Mouse (Mus musculus) v-Abl transformed pro-B cells (cell line): ENCODE results near the gene 1700023F06Rik.

Experiments used
- in situ Hi-C, 2 experiments: fragments of 400-800 bp; cut with MboI; formaldehyde crosslinking; loops; one replicate each; pipeline ENCODE4 v1.15.1; 2025; ENCODE audit not compliant: unreplicated experiment in 2 of 2

The 1700023F06Rik gene

GRCm38 (mm10) chr11:103192956-103193824 is 15.2 kb downstream of the 1700023F06Rik start:
- in situ Hi-C loops: no loop called here

GRCm38 (mm10) chr11:103192230-103192955 is 16.0 kb downstream of the 1700023F06Rik start:
- in situ Hi-C loops: no loop called here

DNA sequence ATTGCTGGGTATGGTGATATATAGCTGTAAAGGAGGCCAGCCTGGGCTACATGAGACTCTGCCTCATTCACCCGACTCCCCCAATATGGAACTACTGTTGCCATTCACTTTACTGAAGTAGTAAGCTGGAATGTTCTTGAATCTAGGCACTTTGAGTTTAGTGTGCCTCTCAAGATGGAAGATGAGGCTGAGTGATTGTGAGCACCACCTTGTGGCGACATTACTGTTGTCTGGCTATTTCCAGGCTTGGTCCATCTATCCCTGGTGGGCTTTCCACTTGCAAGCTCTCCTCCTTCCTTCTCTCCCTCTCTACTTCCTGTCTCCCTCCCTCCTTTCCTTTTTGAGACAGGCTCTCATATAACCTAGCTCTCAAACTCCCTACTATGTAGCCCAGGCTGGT is 23.5 kb downstream of the 1700023F06Rik start:
- in situ Hi-C loops: loop anchor here (5.0 kb wide), 1 partner anchor 47 kb away; no protein-coding TSS in a partner anchor

- in situ Hi-C loops: loop anchor here (5.0 kb wide), 1 partner anchor 50 kb away; no protein-coding TSS in a partner anchor
These were observed 26.4 kb downstream of the 1700023F06Rik start for GRCm38 (mm10) chr11:103181911-103182310.

GRCm38 (mm10) chr11:103181349-103181748 is 27.0 kb downstream of the 1700023F06Rik start:
- in situ Hi-C loops: loop anchor here (5.0 kb wide), 1 partner anchor 51 kb away; no protein-coding TSS in a partner anchor

DNA sequence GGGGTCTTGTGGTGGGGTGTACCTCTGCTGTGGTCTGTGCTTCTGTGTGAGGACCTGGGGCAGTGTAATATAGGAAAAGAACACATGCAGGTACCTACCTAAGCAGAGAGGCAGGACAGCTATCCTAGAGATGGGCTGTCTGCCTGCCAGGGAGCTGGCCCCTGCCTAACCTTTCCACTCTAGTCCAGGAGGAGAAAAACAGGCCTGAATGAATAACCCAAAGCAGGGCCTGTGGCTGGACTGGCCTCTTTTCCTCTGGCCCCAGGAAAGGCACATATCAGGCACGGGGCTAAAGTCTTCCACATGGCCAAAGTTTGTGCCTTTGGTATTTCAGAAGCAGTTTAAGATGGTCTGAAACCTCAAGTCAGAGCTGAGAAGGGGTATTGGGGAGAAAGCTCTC is 27.9 kb downstream of the 1700023F06Rik start:
- in situ Hi-C loops: loop anchor here (5.0 kb wide), 1 partner anchor 52 kb away; no protein-coding TSS in a partner anchor

DNA sequence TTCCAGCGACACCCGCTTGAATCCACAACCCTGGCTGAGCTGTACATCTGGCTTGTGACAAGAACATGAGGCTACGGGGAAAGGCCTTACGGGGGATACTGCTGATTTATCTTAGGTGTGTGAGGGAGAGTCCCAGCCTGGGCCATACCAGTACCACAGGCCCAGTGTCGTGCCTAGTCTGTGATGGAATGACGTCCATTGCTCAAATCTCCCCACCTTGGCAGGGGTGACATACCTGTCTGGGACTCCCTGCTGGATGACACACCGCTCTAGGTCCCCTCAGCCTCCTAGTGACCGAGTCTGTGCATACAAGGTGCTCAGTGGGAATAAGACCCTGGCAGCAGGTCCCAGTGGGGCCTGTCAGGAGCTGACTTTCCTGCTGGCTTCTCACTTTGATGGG is 29.6 kb downstream of the 1700023F06Rik start:
- in situ Hi-C loops: loop anchor here in 1 of 2 experiments (5.0 kb wide), 1 partner anchor 89 kb away; the partner anchor contains the start of gene Map3k14

DNA sequence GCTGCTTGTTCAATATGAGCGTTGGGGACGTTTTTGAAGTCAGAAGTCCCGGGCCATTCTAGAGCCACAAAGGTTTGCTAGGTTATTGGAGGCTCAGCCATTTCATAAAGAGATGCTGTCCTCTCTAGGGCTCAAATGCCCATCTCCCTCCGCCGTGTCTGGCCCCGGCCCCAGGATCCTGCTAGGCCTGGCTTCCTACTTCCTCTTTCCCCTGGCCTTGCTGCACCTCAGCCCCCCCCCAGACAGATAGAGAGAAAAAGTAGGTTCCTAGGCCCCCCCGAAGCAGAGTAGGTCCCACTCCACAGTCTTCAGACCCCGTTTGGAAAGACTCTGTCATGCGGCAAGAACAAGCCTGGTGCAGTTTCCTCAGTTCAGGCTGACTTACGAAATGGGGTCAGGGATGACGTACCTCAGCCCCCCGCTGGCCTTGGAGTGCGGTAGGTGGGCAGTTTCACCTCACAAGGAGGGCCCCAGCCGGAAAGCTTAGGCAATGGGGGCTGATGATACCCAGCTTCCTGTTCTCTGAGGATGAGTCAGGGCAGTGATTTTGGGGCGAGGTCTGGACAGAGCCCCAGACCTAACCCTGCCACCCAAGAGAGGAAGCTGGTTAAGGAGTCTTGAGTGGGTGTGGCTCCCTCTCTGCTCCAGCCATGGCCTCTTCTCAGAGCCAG is 30.4 kb downstream of the 1700023F06Rik start:
- in situ Hi-C loops: loop anchor here in 1 of 2 experiments (5.0 kb wide), 1 partner anchor 89 kb away; the partner anchor contains the start of gene Map3k14

DNA sequence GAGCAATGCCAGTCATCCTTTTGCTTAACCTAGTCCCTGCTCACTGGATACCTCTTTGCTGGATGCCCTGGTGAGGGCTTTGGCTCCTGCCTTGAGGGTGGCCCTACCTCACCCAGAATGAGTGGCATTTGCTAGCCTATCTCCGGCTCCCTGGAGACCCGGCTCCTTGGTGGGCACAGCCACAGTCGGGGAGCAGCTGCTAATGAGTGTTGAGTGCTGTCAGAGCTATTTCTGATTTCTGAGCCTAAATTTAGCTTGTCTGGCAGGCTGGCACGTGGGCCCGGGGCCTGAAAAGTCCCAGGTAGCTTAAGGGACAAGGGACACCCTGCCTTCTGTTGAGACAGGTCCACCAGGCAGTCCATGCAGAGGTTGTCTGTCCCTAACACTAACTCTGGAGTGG is 31.1 kb downstream of the 1700023F06Rik start:
- in situ Hi-C loops: loop anchor here in 1 of 2 experiments (5.0 kb wide), 1 partner anchor 90 kb away; the partner anchor contains the start of gene Map3k14

DNA sequence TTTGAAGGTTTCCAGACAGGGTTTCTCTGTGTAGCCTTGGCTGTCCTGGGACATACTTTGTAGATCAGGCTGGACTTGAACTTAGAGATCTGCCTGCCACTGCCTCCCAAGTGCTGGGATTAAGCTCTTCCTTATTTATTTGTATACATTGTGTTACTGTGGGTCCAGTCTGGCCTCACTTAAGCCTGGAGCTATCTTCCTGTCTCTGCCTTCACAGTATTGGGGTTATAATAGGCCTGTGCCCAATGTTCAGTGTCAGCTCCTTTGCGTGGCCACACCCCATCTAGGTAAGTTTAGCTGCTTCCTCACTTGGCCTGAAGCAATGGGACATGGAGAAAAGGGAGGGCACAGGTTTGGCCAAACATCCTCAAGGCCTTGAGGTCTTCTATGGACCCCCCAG is 31.8 kb downstream of the 1700023F06Rik start:
- in situ Hi-C loops: loop anchor here in 1 of 2 experiments (5.0 kb wide), 1 partner anchor 91 kb away; the partner anchor contains the start of gene Map3k14

GRCm38 (mm10) chr11:103175688-103176442 is 32.5 kb downstream of the 1700023F06Rik start:
- in situ Hi-C loops: loop anchor here in 1 of 2 experiments (5.0 kb wide), 1 partner anchor 91 kb away; the partner anchor contains the start of gene Map3k14

DNA sequence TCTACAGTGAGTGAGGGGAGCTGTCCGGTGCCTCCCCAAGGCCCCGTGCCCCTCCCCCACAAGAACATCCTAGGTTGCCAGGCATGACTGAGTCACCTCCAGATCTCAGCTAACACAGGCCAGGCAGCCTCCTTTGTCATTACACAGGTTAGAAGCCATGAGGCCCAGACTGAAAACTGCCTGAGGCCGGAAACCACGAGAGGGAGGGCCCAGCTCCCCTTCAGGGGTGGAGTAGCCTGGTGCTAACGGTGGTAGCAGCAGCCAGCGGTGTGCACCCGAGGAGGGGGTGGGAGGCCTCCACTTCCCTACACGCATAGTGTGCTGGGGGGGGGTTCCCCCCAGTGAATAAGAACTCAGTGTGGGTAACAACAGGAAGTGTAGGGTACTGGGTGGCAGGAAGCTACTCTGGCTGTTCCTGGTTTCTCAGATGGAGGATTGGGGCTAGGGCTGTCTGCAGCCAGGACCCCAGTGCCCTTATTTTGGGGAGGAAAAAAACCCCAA is 33.4 kb downstream of the 1700023F06Rik start:
- in situ Hi-C loops: loop anchor here in 1 of 2 experiments (5.0 kb wide), 2 partner anchors 92 to 152 kb away; partner anchors contain the start of gene Map3k14

- in situ Hi-C loops: loop anchor here in 1 of 2 experiments (5.0 kb wide), 1 partner anchor 153 kb away; no protein-coding TSS in a partner anchor
These were observed 33.9 kb downstream of the 1700023F06Rik start for GRCm38 (mm10) chr11:103174411-103174832.

DNA sequence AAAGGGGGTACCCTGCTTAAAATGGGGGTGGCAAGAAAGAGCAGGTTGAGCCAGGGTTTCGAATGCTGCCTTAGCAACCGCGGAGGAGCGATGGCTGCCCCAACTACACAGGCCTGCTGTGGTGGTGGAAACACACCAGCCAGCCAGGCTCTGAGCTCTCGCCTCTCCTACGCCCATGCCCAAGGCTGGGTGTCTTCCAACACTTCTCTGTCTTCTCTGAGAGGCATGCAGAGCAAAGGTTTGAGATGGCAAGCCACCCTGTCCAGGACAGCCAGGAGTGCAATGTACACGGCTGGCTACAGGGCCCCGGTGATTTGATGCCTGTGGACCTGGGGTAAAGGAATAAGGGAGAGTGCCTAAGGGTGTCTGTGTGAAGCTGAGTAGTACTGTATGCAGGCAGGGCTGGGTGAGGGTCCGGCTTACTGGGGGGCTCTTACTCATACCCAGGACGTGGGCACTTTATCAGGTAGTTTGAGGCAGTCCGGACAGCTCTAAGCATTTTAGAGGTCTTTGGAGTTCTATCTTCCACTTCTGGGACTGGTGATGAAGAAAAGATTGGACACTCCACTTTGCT is 34.5 kb downstream of the 1700023F06Rik start:
- in situ Hi-C loops: loop anchor here in 1 of 2 experiments (5.0 kb wide), 1 partner anchor 153 kb away; no protein-coding TSS in a partner anchor

DNA sequence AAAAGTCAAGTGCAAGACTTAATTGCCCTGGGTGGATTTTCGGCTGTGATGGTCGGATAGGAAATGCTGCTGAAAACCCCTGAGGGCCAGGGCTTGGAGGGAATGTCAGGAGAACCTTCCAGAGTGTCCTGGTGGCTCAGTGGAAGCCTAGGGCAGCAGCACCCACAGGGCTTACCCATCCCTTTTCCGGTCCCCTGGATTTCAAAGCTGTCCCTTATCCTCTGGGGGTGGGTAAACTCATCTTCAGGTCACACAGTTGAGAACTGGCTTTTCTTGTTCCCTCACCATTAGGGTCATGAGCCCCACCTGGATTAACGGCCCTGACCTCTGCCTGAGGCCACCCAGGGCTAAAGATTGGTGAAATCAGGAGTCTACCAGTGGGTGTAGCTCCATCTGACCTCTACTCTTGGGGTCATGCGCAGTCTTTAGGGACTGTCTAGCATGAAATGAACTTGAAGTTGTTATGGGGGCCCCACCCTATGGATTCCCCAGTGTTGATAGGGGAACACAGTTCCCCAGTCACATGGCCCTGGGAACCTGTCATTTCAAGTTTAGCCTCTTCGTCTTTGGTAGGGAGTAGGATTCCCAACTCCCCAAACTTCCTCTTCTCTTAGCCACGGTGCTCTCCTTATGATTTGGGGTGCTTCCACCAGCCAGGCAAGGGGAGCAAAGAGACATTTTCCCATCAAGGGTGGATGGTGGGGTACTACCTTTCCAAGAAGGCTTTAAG is 35.2 kb downstream of the 1700023F06Rik start:
- in situ Hi-C loops: loop anchor here in 1 of 2 experiments (5.0 kb wide), 1 partner anchor 154 kb away; no protein-coding TSS in a partner anchor

GRCm38 (mm10) chr11:103172392-103173040 is 35.8 kb downstream of the 1700023F06Rik start:
- in situ Hi-C loops: loop anchor here in 1 of 2 experiments (5.0 kb wide), 1 partner anchor 155 kb away; no protein-coding TSS in a partner anchor

- in situ Hi-C loops: loop anchor here in 1 of 2 experiments (5.0 kb wide), 1 partner anchor 155 kb away; no protein-coding TSS in a partner anchor
These were observed 36.5 kb downstream of the 1700023F06Rik start for GRCm38 (mm10) chr11:103171703-103172391.
